Mouse (Mus musculus): ENCODE measurements around the gene Etl4. TPM values are rescaled to one million over a fixed set of nuclear protein-coding genes. Genes with fewer than 3 reads are reported as not detected.

Etl4 gene
- polyA plus RNA-seq, 1 experiment from 2014 or later, result 5.0 TPM

DNA sequence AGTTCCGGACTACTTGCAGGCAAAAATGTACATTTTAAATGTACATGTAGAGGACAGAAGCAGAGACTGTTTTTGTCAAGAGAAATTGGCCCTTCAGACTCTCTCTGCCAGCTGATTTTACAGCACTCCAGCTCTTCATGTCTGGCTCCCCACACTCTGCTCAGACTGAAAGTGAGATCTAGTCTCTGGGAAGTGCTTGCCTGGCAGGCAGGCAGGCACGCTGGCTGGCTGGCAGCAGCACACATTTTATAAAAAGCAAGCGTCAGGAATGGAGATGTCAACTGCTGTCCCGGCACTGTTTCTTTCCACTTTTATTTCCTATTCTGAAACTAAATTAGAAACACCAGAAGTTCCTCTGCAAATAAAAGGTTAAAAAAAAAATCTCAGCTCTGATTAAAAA, 339.8 kb downstream of the Etl4 start:
- H3K9me3 ChIP-seq, result no peaks in the 10 kb centered on the region
- H3K27ac ChIP-seq (replicated peaks), result no peak overlapping the region
- 66% methylated on average over 4 of the region's 4 CpGs for WGBS
- no peaks in the 10 kb centered on the region for H3K4me1 ChIP-seq (replicated peaks)
- H3K27me3 ChIP-seq, result no peaks in the 10 kb centered on the region
- no peaks in the 10 kb centered on the region for H3K36me3 ChIP-seq
- no peak for ATAC-seq (ENCODE audit: low FRiP score, low read depth)
- H3K4me2 ChIP-seq, result no peak overlapping the region
- no peak overlapping the region for H3K4me3 ChIP-seq
- H3K9ac ChIP-seq, result no peak overlapping the region

DNA sequence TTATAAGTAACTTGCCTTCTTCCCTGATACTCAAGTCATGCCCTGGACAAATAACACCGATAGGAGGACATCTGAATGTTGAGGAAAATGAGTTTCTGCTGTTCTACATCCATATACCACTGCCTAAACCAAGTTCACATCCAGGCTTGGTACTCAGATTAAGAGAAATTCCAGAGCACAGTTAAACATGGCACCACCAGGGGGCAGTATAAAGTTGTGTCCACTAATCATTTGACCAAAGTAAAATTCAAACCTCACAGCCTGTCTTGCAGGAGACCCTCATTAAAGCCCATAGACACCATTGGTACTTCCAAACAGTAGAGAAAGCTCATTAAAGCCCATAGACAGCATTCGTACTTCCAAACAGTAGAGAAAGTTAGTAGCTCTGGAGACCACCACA, 366.5 kb downstream of the Etl4 start:
- Histone ChIP-seq H3K36me3 (no peaks in the 10 kb centered on the region), H3K9ac (no peak overlapping the region)

DNA sequence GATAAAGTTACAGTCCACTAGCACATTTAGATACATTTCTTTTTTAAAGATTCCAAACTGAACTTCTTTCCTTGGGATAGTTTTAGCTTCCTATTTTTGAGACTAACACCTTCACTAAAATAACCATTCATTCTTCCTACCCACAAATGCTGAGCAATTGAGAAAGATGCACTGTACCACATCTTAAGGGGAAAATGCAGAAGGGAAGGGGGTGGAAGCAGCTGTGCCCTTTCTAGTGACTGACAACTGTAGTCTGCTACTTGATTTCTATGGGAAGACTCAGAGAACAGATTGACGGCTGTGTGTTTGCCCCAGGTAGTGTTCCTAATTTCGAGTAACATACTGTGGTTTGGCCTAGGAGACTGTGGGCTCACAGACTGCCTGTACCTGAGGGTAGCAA, 372.3 kb downstream of the Etl4 start:
- H3K27me3 ChIP-seq, result no peaks in the 10 kb centered on the region
- H3K36me3 ChIP-seq, result no peaks in the 10 kb centered on the region
- H3K4me3 ChIP-seq, result no peak overlapping the region
- H3K4me2 ChIP-seq, result no peak overlapping the region
- H3K9me3 ChIP-seq, result no peaks in the 10 kb centered on the region
- H3K4me1 ChIP-seq (replicated peaks), result no peaks in the 10 kb centered on the region
- 76% methylated on average over 2 of the region's 2 CpGs for WGBS
- no peak for ATAC-seq (ENCODE audit: low FRiP score, low read depth)
- H3K9ac ChIP-seq, result no peak overlapping the region
- no peak overlapping the region for H3K27ac ChIP-seq (replicated peaks)

More for the DNA sequence above, 366.5 kb downstream of the Etl4 start:
- Histone ChIP-seq H3K4me3 (no peak overlapping the region), H3K4me2 (no peak overlapping the region), H3K27me3 (no peaks in the 10 kb centered on the region), H3K9me3 (no peaks in the 10 kb centered on the region), H3K4me1 (replicated peaks) (no peaks in the 10 kb centered on the region), H3K27ac (replicated peaks) (no peak overlapping the region)
- no peak for ATAC-seq (ENCODE audit: low FRiP score, low read depth)
- 61% methylated on average over 2 of the region's 2 CpGs for WGBS

DNA sequence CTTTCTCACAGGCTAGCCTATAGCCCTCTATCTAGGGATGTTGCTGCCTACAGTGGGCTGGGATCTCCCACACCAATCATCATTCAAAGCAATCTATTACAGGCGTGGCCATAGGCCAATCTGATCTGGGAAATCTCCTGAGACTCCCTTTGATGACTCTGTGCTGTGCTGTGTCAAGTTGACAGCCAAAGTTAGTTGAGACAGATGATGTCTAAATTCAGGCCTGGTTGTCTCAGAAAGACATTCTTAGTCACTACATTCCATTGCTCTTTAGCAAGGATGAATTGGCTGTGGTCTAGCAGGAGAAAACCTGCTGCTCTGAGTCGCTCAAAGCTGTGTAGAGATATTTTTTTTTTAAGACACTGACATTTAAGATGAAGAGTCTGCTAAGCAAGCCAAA, 374.8 kb downstream of the Etl4 start:
- Histone ChIP-seq H3K36me3 (no peaks in the 10 kb centered on the region), H3K4me3 (no peak overlapping the region), H3K27ac (replicated peaks) (no peak overlapping the region), H3K9me3 (no peaks in the 10 kb centered on the region), H3K9ac (no peak overlapping the region), H3K4me2 (no peak overlapping the region), H3K4me1 (replicated peaks) (no peaks in the 10 kb centered on the region), H3K27me3 (no peaks in the 10 kb centered on the region)
- 73% methylated on average over 2 of the region's 2 CpGs for WGBS
- no peak for ATAC-seq (ENCODE audit: low FRiP score, low read depth)

DNA sequence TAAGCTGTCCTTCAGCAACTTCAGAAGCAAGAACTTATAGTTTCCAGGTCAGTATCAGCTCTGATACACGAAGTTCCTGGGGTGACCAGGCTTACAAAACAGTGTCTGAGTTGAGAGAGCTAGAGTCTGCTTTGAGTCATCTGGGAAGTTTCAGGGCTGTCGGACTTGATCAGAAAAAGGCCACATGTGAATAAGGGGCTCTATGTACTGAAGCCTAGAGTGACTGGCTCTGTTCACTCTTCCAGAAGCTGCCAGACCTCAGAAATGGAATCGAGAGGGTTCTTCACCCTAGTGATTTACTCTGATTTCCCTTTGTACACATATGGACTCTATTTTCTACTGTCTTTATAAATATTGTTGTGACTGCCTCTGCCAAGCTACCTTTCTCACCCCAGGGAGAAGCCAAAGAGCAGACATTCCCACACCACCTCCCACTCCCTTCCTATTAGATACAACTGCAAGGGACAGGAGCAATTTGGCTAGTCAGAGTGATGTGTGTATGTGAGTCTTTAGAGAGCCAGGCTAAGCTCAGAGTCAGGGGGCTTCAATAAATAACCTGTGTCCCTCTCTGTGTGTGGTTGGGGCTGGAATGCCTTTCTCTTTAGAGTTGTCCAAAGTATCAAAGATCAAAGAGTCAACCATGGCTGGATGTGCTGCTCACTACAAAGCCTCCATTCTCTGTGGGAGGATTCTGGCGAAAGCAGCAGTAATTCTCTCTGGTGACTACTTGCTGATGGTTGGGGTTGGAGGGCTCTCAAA, 381.6 kb downstream of the Etl4 start:
- no peaks in the 10 kb centered on the region for H3K36me3 ChIP-seq
- no peak overlapping the region for H3K4me2 ChIP-seq
- H3K9ac ChIP-seq, result no peak overlapping the region
- H3K27ac ChIP-seq (replicated peaks), result no peak overlapping the region
- H3K4me3 ChIP-seq, result no peak overlapping the region
- H3K4me1 ChIP-seq (replicated peaks), result no peaks in the 10 kb centered on the region
- no peak for ATAC-seq (ENCODE audit: low FRiP score, low read depth)
- WGBS, result 59% methylated on average over 4 of the region's 4 CpGs
- no peaks in the 10 kb centered on the region for H3K27me3 ChIP-seq
- H3K9me3 ChIP-seq, result no peaks in the 10 kb centered on the region

DNA sequence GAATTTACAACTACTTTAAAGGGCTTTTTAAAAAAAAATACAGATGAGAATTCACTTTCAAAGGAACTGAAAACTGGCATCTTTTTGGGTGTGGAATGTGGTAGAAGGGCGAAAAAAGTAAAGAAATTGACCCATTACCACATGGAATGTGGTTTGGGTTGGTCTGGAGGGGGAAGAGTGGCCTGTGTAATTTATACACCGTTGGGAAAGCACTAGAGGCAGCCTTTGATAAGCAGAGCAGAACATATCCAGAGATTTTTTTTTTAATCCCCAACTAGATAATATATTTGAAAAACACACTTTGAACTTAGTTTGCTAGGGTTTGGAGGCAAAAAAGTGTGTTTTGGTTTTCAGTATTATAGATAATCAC, 382.1 kb downstream of the Etl4 start:
- H3K4me1 ChIP-seq (replicated peaks), result no peaks in the 10 kb centered on the region
- no peak overlapping the region for H3K4me3 ChIP-seq
- H3K9me3 ChIP-seq, result no peaks in the 10 kb centered on the region
- H3K4me2 ChIP-seq, result no peak overlapping the region
- WGBS, result 45% methylated on average over 2 of the region's 2 CpGs
- H3K27me3 ChIP-seq, result no peaks in the 10 kb centered on the region
- no peaks in the 10 kb centered on the region for H3K36me3 ChIP-seq
- no peak overlapping the region for H3K9ac ChIP-seq
- no peak for ATAC-seq (ENCODE audit: low FRiP score, low read depth)
- no peak overlapping the region for H3K27ac ChIP-seq (replicated peaks)

DNA sequence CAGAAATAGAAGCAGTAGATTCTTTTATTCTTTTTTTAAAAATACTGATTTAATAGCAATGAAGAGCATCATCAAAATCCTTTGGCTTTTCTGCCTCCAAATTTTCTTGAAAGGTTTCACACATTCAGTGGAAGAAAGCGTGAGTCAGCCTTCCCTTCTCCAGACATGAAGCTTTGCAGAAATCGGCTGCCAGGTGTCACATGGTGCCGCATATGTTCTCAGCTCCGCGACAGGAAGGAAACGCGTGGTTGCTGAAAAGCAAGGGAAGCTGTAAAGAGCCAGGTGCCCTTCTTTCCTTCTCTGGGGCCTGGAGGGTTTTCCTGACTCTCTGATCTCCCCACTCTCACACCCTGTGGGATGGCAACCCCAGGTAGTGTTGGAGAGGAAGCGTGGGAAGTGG, 383.8 kb downstream of the Etl4 start:
- WGBS, result 83% methylated on average over 8 of the region's 8 CpGs
- H3K4me2 ChIP-seq, result no peak overlapping the region
- no peaks in the 10 kb centered on the region for H3K4me1 ChIP-seq (replicated peaks)
- H3K9me3 ChIP-seq, result no peaks in the 10 kb centered on the region
- H3K27me3 ChIP-seq, result no peaks in the 10 kb centered on the region
- no peak for ATAC-seq (ENCODE audit: low FRiP score, low read depth)
- H3K4me3 ChIP-seq, result no peak overlapping the region
- H3K36me3 ChIP-seq, result no peaks in the 10 kb centered on the region
- no peak overlapping the region for H3K9ac ChIP-seq
- H3K27ac ChIP-seq (replicated peaks), result no peak overlapping the region

DNA sequence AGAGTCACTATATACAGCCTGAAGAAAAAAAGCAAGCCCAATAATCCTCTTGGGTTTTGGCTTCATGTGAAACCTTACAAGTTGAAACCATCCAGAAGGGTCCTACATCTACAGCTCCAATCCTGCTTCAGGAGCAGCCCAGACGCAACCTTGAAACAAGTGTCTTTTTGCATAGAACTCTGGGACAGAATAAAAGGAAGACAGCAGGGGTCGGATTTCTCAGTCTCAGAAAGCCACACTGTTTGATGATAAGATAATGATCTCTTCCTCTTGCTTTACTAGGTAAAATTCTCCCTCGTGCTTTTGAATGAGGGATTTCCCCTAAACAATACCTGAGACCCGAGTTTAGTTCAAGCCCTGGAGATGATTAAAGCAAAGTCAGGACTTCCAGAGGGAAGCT, 385.0 kb downstream of the Etl4 start:
- ATAC-seq (ENCODE audit: low FRiP score, low read depth), result no peak
- H3K36me3 ChIP-seq, result no peaks in the 10 kb centered on the region
- H3K9ac ChIP-seq, result no peak overlapping the region
- H3K27me3 ChIP-seq, result no peaks in the 10 kb centered on the region
- no peak overlapping the region for H3K27ac ChIP-seq (replicated peaks)
- no peaks in the 10 kb centered on the region for H3K9me3 ChIP-seq
- WGBS, result 24% methylated on average over 4 of the region's 4 CpGs
- H3K4me1 ChIP-seq (replicated peaks), result no peaks in the 10 kb centered on the region
- no peak overlapping the region for H3K4me3 ChIP-seq
- no peak overlapping the region for H3K4me2 ChIP-seq

DNA sequence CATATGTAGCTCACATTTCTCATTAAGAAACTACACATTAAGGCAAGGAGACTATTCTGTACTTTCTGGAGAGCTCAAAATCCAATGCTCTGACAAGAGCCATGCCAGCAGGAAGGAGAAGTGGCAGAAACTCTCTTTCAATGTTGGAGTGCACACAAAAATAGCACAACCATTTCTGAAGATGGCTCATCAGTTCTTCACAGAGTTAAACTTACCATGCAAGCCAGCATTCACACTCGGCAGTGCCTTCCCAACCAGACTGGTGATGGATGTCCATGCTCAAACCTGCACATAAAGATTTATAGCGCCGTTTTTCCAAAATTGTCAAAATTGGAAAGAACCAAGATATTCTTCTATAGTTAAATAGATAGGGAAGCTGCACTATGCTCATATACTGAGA, 392.9 kb downstream of the Etl4 start:
- Histone ChIP-seq H3K9ac (no peak overlapping the region), H3K9me3 (no peaks in the 10 kb centered on the region), H3K27ac (replicated peaks) (no peak overlapping the region), H3K4me3 (no peak overlapping the region), H3K4me2 (no peak overlapping the region), H3K27me3 (no peaks in the 10 kb centered on the region), H3K36me3 (no peaks in the 10 kb centered on the region), H3K4me1 (replicated peaks) (no peaks in the 10 kb centered on the region)
- ATAC-seq (ENCODE audit: low FRiP score, low read depth), result no peak
- 95% methylated on average over 3 of the region's 3 CpGs for WGBS

DNA sequence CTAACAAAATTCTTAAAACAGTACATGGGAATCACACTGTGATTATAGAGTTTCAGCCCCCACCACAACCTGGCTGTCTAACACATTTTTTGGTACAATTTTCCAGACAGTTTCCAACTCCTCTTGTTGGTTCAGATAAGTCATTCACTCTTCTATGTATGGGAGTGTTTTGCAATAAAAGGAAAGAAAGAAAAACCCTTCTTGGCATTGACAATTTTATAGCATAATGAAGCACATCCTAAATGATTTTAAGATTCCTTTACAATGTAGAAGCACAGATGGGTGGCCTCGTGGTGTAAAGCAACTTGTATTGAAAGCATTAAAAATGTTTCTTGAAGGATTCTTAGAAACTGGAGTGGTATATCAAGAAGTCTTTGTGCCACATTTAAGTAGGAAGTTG, 415.4 kb downstream of the Etl4 start:
- Histone ChIP-seq H3K4me3 (no peak overlapping the region), H3K36me3 (no peaks in the 10 kb centered on the region), H3K9me3 (no peaks in the 10 kb centered on the region), H3K27ac (replicated peaks) (no peak overlapping the region), H3K4me2 (no peak overlapping the region), H3K4me1 (replicated peaks) (no peaks in the 10 kb centered on the region), H3K9ac (no peak overlapping the region), H3K27me3 (no peaks in the 10 kb centered on the region)
- no peak for ATAC-seq (ENCODE audit: low FRiP score, low read depth)
- 68% methylated on average over 1 of the region's 1 CpGs for WGBS

DNA sequence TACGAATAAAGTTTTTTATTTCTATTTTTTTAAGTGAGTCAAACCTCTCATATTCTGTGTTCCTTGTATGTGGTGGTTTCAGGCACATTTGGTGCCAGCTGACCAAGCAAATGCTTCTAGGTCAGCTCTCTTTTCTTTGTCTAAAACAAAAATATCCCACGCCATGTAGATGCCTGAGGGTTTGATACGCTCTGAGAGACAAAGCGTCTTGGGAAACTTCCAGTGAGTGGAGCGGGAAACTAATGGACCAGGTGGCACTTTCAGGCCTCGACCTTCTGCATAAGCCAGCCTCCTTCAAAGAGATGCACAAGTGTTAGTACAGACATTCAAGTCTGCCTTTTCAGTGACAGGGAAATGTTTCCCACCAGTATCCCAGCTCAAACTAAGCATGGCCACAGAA, 426.6 kb downstream of the Etl4 start:
- 0 out of 2 replicates have a peak, but pooled peaks cover 5% of the 10 kb centered on the region for H3K4me1 ChIP-seq (replicated peaks)
- no peaks in the 10 kb centered on the region for H3K36me3 ChIP-seq
- H3K27ac ChIP-seq (replicated peaks), result no peak overlapping the region
- H3K9me3 ChIP-seq, result no peaks in the 10 kb centered on the region
- ATAC-seq (ENCODE audit: low FRiP score, low read depth), result no peak
- no peak overlapping the region for H3K4me3 ChIP-seq
- no peak overlapping the region for H3K9ac ChIP-seq
- H3K4me2 ChIP-seq, result no peak overlapping the region
- no peaks in the 10 kb centered on the region for H3K27me3 ChIP-seq
- WGBS, result 86% methylated on average over 6 of the region's 6 CpGs

DNA sequence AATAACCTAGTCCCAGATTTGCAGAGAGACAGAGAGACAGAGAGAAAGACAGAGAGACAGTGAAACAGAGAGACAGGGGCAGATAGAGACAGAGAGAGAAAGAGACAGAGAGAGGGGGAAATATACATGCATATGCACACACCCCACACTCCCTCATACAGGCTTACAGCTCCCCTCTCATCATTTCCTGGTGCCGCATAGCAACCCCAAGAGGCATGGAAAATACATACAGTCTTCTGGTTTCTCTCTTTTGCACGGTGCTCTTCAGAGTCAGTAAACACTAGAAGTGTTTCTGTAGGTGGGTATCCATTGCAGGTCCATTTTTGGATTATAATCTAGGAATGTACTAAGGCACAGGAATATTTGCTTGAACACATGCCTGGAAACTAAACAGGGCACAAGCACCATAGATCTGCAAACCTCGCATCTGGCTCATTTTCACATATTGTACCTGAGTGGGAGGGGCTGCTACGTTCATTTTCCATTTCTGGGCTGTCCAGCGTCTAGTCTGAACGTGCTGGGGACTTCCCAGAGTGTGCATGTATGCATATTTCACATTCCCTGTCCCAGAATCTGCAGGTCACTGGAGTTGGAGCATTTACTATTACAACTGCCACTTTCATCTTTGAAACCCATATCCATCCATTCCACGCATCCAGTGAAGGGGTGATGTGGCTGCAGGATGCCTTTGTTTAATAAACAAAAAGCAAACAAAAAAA, 429.6 kb downstream of the Etl4 start:
- Histone ChIP-seq H3K27me3 (no peaks in the 10 kb centered on the region), H3K27ac (replicated peaks) (no peak overlapping the region), H3K9ac (no peak overlapping the region), H3K4me3 (peak overlapping the region; percentile 18; the same call in 1 of the 2 replicates), H3K4me2 (peak overlapping the region; percentile 48), H3K36me3 (no peaks in the 10 kb centered on the region), H3K4me1 (replicated peaks) (0 out of 2 replicates have a peak, but pooled peaks cover 5% of the 10 kb centered on the region), H3K9me3 (no peaks in the 10 kb centered on the region)
- 47% methylated on average over 7 of the region's 7 CpGs for WGBS
- no peak for ATAC-seq (ENCODE audit: low FRiP score, low read depth)
